Mouse (Mus musculus): ENCODE data around the gene 2310011J03Rik. TPM values are rescaled to one million over a fixed set of nuclear protein-coding genes. Genes with fewer than 3 reads are reported as not detected.

2310011J03Rik gene
- polyA plus RNA-seq, 1 experiment: 11.6 TPM

- Histone ChIP-seq H3K4me1 (ENCODE audit: control insufficient read depth, insufficient read depth, low read length) (peaks cover 4% of the 10 kb centered on the region), H3K9ac (ENCODE audit: low read depth, poor library complexity, severe bottlenecking) (no peak overlapping the region), H3K9me3 (replicated peaks; ENCODE audit: control insufficient read depth, insufficient read depth, low read length, poor library complexity, severe bottlenecking) (no peaks in the 10 kb centered on the region), H3K27me3 (ENCODE audit: control insufficient read depth, insufficient read depth, low read length, poor library complexity, severe bottlenecking) (no peaks in the 10 kb centered on the region), H3K36me3 (ENCODE audit: control insufficient read depth, insufficient read depth, low read length, poor library complexity, severe bottlenecking) (no peaks in the 10 kb centered on the region), H3K27ac (ENCODE audit: insufficient read depth, low read length) (no peak overlapping the region), H3K4me3 (ENCODE audit: low read depth, low read length) (no peak overlapping the region)
- TF ChIP-seq POLR2A (IDR thresholded peaks at IDR 0.05; ENCODE audit: insufficient read depth, low read length) (no peak), CTCF (IDR thresholded peaks at IDR 0.05; ENCODE audit: low read depth, low read length) (no peak), EP300 (IDR thresholded peaks at IDR 0.05; ENCODE audit: insufficient read depth, low read depth, low read length) (no peak)
Observed at GRCm38 (mm10) chr10:80344131-80344661, 23.9 kb upstream of the 2310011J03Rik start.

- peaks cover 4% of the 10 kb centered on the region for H3K4me1 ChIP-seq (ENCODE audit: control insufficient read depth, insufficient read depth, low read length)
- no peaks in the 10 kb centered on the region for H3K27me3 ChIP-seq (ENCODE audit: control insufficient read depth, insufficient read depth, low read length, poor library complexity, severe bottlenecking)
- no peak overlapping the region for H3K27ac ChIP-seq (ENCODE audit: insufficient read depth, low read length)
- no peaks in the 10 kb centered on the region for H3K36me3 ChIP-seq (ENCODE audit: control insufficient read depth, insufficient read depth, low read length, poor library complexity, severe bottlenecking)
- TF ChIP-seq EP300 (IDR thresholded peaks at IDR 0.05; ENCODE audit: insufficient read depth, low read depth, low read length) (no peak), CTCF (IDR thresholded peaks at IDR 0.05; ENCODE audit: low read depth, low read length) (no peak), POLR2A (IDR thresholded peaks at IDR 0.05; ENCODE audit: insufficient read depth, low read length) (no peak)
- peak overlapping the region; percentile 38 for H3K4me3 ChIP-seq (ENCODE audit: low read depth, low read length)
- no peak overlapping the region for H3K9ac ChIP-seq (ENCODE audit: low read depth, poor library complexity, severe bottlenecking)
- H3K9me3 ChIP-seq (replicated peaks; ENCODE audit: control insufficient read depth, insufficient read depth, low read length, poor library complexity, severe bottlenecking): no peaks in the 10 kb centered on the region
Observed at GRCm38 (mm10) chr10:80343425-80343895, 23.1 kb upstream of the 2310011J03Rik start.

GRCm38 (mm10) chr10:80342749-80343424 is 22.6 kb upstream of the 2310011J03Rik start:
- Histone ChIP-seq H3K9ac (ENCODE audit: low read depth, poor library complexity, severe bottlenecking) (peak overlapping the region; percentile 5), H3K27me3 (ENCODE audit: control insufficient read depth, insufficient read depth, low read length, poor library complexity, severe bottlenecking) (no peaks in the 10 kb centered on the region), H3K9me3 (replicated peaks; ENCODE audit: control insufficient read depth, insufficient read depth, low read length, poor library complexity, severe bottlenecking) (no peaks in the 10 kb centered on the region), H3K27ac (ENCODE audit: insufficient read depth, low read length) (no peak overlapping the region), H3K4me3 (ENCODE audit: low read depth, low read length) (peak overlapping the region; percentile 58), H3K4me1 (ENCODE audit: control insufficient read depth, insufficient read depth, low read length) (peaks cover 4% of the 10 kb centered on the region), H3K36me3 (ENCODE audit: control insufficient read depth, insufficient read depth, low read length, poor library complexity, severe bottlenecking) (no peaks in the 10 kb centered on the region)
- TF ChIP-seq POLR2A (IDR thresholded peaks at IDR 0.05; ENCODE audit: insufficient read depth, low read length) (no peak), CTCF (IDR thresholded peaks at IDR 0.05; ENCODE audit: low read depth, low read length) (no peak), EP300 (IDR thresholded peaks at IDR 0.05; ENCODE audit: insufficient read depth, low read depth, low read length) (no peak)

- Histone ChIP-seq H3K27ac (ENCODE audit: insufficient read depth, low read length) (no peak overlapping the region), H3K9ac (ENCODE audit: low read depth, poor library complexity, severe bottlenecking) (peak overlapping the region; percentile 5)
- TF ChIP-seq CTCF (IDR thresholded peaks at IDR 0.05; ENCODE audit: low read depth, low read length) (no peak), EP300 (IDR thresholded peaks at IDR 0.05; ENCODE audit: insufficient read depth, low read depth, low read length) (no peak), POLR2A (IDR thresholded peaks at IDR 0.05; ENCODE audit: insufficient read depth, low read length) (no peak)
Observed at GRCm38 (mm10) chr10:80342305-80342748, 22.0 kb upstream of the 2310011J03Rik start.

GRCm38 (mm10) chr10:80341491-80342304 is 21.4 kb upstream of the 2310011J03Rik start:
- H3K4me1 ChIP-seq (ENCODE audit: control insufficient read depth, insufficient read depth, low read length): peaks cover 4% of the 10 kb centered on the region
- peak overlapping the region; percentile 5 for H3K9ac ChIP-seq (ENCODE audit: low read depth, poor library complexity, severe bottlenecking)
- H3K4me3 ChIP-seq (ENCODE audit: low read depth, low read length): peak overlapping the region; percentile 58
- H3K36me3 ChIP-seq (ENCODE audit: control insufficient read depth, insufficient read depth, low read length, poor library complexity, severe bottlenecking): no peaks in the 10 kb centered on the region
- no peak for TF ChIP-seq EP300 (IDR thresholded peaks at IDR 0.05; ENCODE audit: insufficient read depth, low read depth, low read length)
- no peak for TF ChIP-seq CTCF (IDR thresholded peaks at IDR 0.05; ENCODE audit: low read depth, low read length)
- TF ChIP-seq POLR2A (IDR thresholded peaks at IDR 0.05; ENCODE audit: insufficient read depth, low read length): no peak
- no peaks in the 10 kb centered on the region for H3K27me3 ChIP-seq (ENCODE audit: control insufficient read depth, insufficient read depth, low read length, poor library complexity, severe bottlenecking)
- no peaks in the 10 kb centered on the region for H3K9me3 ChIP-seq (replicated peaks; ENCODE audit: control insufficient read depth, insufficient read depth, low read length, poor library complexity, severe bottlenecking)
- H3K27ac ChIP-seq (ENCODE audit: insufficient read depth, low read length): no peak overlapping the region

More at GRCm38 (mm10) chr10:80342305-80342748, 22.0 kb upstream of the 2310011J03Rik start:
- H3K4me3 ChIP-seq (ENCODE audit: low read depth, low read length): peak overlapping the region; percentile 58
- no peaks in the 10 kb centered on the region for H3K36me3 ChIP-seq (ENCODE audit: control insufficient read depth, insufficient read depth, low read length, poor library complexity, severe bottlenecking)
- no peaks in the 10 kb centered on the region for H3K27me3 ChIP-seq (ENCODE audit: control insufficient read depth, insufficient read depth, low read length, poor library complexity, severe bottlenecking)
- H3K4me1 ChIP-seq (ENCODE audit: control insufficient read depth, insufficient read depth, low read length): peaks cover 4% of the 10 kb centered on the region
- H3K9me3 ChIP-seq (replicated peaks; ENCODE audit: control insufficient read depth, insufficient read depth, low read length, poor library complexity, severe bottlenecking): no peaks in the 10 kb centered on the region

All from ES-Bruce4 (cell line).